Mouse (Mus musculus) olfactory bulb, adult 2 months (tissue): ENCODE results near the gene Ell2.

Experiments used
- CTCF ChIP-seq: fragments of 200-500 bp; IDR thresholded peaks from 2 replicates; pipeline ENCODE4 v1.5.1; 2012; ENCODE audit warnings: low read depth, mild to moderate bottlenecking, low read length, moderate library complexity; ENCODE audit not compliant: insufficient read depth
- POLR2A ChIP-seq: fragments of 200-500 bp; IDR thresholded peaks from 2 replicates; pipeline ENCODE4 v1.6.1; 2012; ENCODE audit warnings: mild to moderate bottlenecking, low read depth, low read length, moderate library complexity; ENCODE audit not compliant: insufficient read depth

GRCm38 (mm10) chr13:75729834-75730233, 23.3 kb downstream of the Ell2 start:
- TF ChIP-seq CTCF (no peak), POLR2A (no peak)
